Mouse (Mus musculus) heart, embryonic 12.5 days (tissue): Measurements from ENCODE around the gene Ppp2r5c. TPM values are rescaled to one million over a fixed set of nuclear protein-coding genes. Genes with fewer than 3 reads are reported as not detected.

Experiments used
- ATAC-seq: fragments of 200-750 bp; cut with Nextera tagmentation; 2 replicates; pipeline ENCODE4 v1.8.0; 2017; ENCODE audit warnings: moderate TSS enrichment, moderate library complexity; ENCODE audit not compliant: insufficient number of reproducible peaks, low FRiP score
- H3K27ac ChIP-seq: fragments of 300-500 bp; sonication (generic); 2 replicates; pipeline ENCODE4 v1.5.1; 2016; ENCODE audit warnings: mild to moderate bottlenecking, moderate library complexity; ENCODE audit not compliant: poor library complexity, severe bottlenecking
- H3K27me3 ChIP-seq: fragments of 300-500 bp; sonication (generic); replicated peaks from 2 replicates; pipeline ENCODE4 v1.6.1; 2016; ENCODE audit warnings: mild to moderate bottlenecking, moderate library complexity
- H3K36me3 ChIP-seq: fragments of 300-500 bp; sonication (generic); 2 replicates; pipeline ENCODE4 v1.6.1; 2016; ENCODE audit warnings: mild to moderate bottlenecking, moderate library complexity
- H3K4me1 ChIP-seq: fragments of 300-500 bp; sonication (generic); replicated peaks from 2 replicates; pipeline ENCODE4 v1.6.1; 2016; ENCODE audit warnings: mild to moderate bottlenecking
- H3K4me2 ChIP-seq: fragments of 300-500 bp; sonication (generic); 2 replicates; pipeline ENCODE4 v1.6.1; 2016; ENCODE audit warnings: mild to moderate bottlenecking, moderate library complexity
- H3K4me3 ChIP-seq: fragments of 300-500 bp; sonication (generic); 2 replicates; pipeline ENCODE4 v1.5.1; 2016; ENCODE audit warnings: mild to moderate bottlenecking
- H3K9ac ChIP-seq: fragments of 300-500 bp; sonication (generic); 2 replicates; pipeline ENCODE4 v1.6.1; 2016; ENCODE audit warnings: mild to moderate bottlenecking, moderate library complexity
- H3K9me3 ChIP-seq: fragments of 300-500 bp; sonication (generic); replicated peaks from 2 replicates; pipeline ENCODE4 v1.6.1; 2016; ENCODE audit warnings: mild to moderate bottlenecking, moderate library complexity
- WGBS: fragments of 180-500 bp; shearing (Covaris S2); methylation state at CpG from one replicate; pipeline ENCODE4 v1.1.7; 2016; 5-methylcytosine and 5-hydroxymethylcytosine counted together
- polyA plus RNA-seq: library from polyadenylated mRNA; unstranded; fragments of >200 nt; fragmentation: Nextera tagmentation; extraction: Ambion mirVana; gene quantifications from 2 replicates; pipeline ENCODE4 v1.2.1, GENCODE M21; 2016

Ppp2r5c gene
- polyA plus RNA-seq, 1 experiment from 2014 or later: 142 TPM

GRCm38 (mm10) chr12:110563383-110563782 is 116.5 kb downstream of the Ppp2r5c start:
- Histone ChIP-seq H3K27ac (no peak overlapping the region), H3K9me3 (no peaks in the 10 kb centered on the region), H3K9ac (no peak overlapping the region), H3K36me3 (peaks cover 97% of the 10 kb centered on the region), H3K27me3 (no peaks in the 10 kb centered on the region), H3K4me3 (no peak overlapping the region), H3K4me2 (no peak overlapping the region), H3K4me1 (no peaks in the 10 kb centered on the region)
- WGBS: 70% methylated on average over 11 of the region's 11 CpGs
- no peak for ATAC-seq

DNA sequence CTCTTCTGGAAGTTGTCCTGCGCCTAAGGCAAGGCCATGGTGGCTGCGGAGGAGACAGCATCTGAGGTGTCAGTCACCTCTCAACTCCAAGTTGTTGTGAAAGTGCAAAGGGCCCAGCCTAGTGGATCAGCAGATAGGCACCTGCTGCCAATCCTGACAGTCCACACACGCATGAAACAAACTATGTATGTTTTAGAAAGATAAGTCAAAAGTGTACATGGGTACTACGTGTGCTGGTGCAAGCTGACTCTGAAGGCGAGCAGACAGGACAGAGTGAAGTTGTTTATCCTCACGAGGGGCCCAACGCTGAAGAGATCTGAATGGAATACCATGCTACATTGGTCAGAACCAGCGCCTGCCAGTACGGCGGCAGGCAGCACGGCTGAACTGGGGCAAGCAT is 117.9 kb downstream of the Ppp2r5c start:
- no peak overlapping the region for H3K27ac ChIP-seq
- H3K27me3 ChIP-seq: no peaks in the 10 kb centered on the region
- H3K9ac ChIP-seq: no peak overlapping the region
- 90% methylated on average over 11 of the region's 11 CpGs for WGBS
- ATAC-seq: no peak
- H3K4me3 ChIP-seq: no peak overlapping the region
- no peaks in the 10 kb centered on the region for H3K4me1 ChIP-seq
- H3K9me3 ChIP-seq: no peaks in the 10 kb centered on the region
- peaks cover 93% of the 10 kb centered on the region for H3K36me3 ChIP-seq
- H3K4me2 ChIP-seq: no peak overlapping the region

GRCm38 (mm10) chr12:110566366-110566765 is 119.4 kb downstream of the Ppp2r5c start:
- no peaks in the 10 kb centered on the region for H3K4me1 ChIP-seq
- H3K4me2 ChIP-seq: no peak overlapping the region
- WGBS: 92% methylated on average over 9 of the region's 9 CpGs
- ATAC-seq: no peak
- peaks cover 92% of the 10 kb centered on the region for H3K36me3 ChIP-seq
- H3K4me3 ChIP-seq: no peak overlapping the region
- H3K9me3 ChIP-seq: no peaks in the 10 kb centered on the region
- H3K9ac ChIP-seq: no peak overlapping the region
- no peaks in the 10 kb centered on the region for H3K27me3 ChIP-seq
- H3K27ac ChIP-seq: no peak overlapping the region

- no peak for ATAC-seq
- Histone ChIP-seq H3K4me3 (no peak overlapping the region), H3K9ac (no peak overlapping the region), H3K4me2 (no peak overlapping the region), H3K9me3 (no peaks in the 10 kb centered on the region), H3K27ac (no peak overlapping the region), H3K27me3 (no peaks in the 10 kb centered on the region), H3K36me3 (peaks cover 93% of the 10 kb centered on the region), H3K4me1 (no peaks in the 10 kb centered on the region)
- WGBS: 93% methylated on average over 10 of the region's 10 CpGs
Measured at GRCm38 (mm10) chr12:110571050-110571449, 124.1 kb downstream of the Ppp2r5c start.

DNA sequence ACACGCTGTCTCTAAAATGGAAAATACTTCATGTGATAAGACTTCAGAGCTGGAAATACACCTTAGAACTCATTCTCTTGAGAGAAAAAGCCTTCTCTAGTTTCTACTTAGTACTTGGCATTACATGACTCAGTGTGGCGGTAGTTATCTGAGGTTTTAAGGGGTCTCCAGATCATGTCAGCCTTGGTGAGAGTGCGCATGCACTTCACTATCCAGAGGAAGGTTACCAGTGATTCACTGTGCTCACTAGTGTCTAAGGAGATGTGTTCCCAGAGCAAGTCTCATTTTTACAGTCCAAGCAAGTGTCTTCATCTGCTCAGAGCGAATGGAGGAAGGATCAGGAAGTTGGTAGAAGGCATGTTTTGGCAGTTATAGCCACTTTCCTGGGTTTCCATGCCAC is 125.4 kb downstream of the Ppp2r5c start:
- no peak overlapping the region for H3K9ac ChIP-seq
- 92% methylated on average over 4 of the region's 4 CpGs for WGBS
- H3K4me3 ChIP-seq: no peak overlapping the region
- H3K9me3 ChIP-seq: no peaks in the 10 kb centered on the region
- H3K4me1 ChIP-seq: no peaks in the 10 kb centered on the region
- no peak overlapping the region for H3K4me2 ChIP-seq
- H3K27me3 ChIP-seq: no peaks in the 10 kb centered on the region
- H3K36me3 ChIP-seq: peaks cover 83% of the 10 kb centered on the region
- ATAC-seq: no peak
- H3K27ac ChIP-seq: no peak overlapping the region

DNA sequence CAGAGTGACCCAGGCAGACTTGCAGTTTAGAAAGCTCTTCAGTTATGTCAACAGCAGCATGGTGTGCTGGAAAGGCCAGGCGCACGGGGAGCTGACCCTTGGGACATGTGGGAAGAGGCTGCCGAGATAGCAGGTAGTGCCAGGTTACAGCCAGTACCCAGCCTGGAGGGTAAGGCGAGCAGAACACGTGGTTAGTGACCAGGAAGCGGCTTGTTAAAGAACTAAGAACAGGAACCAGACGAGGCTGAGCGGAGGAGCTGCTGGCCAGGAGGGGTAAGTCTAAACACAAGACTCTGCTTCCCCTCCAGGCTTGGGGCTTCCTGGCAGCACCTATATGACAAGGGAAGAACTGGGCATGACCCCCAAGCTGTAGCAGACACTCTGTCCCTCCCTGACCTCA is 126.7 kb downstream of the Ppp2r5c start:
- no peak for ATAC-seq
- H3K36me3 ChIP-seq: peaks cover 83% of the 10 kb centered on the region
- no peak overlapping the region for H3K4me2 ChIP-seq

DNA sequence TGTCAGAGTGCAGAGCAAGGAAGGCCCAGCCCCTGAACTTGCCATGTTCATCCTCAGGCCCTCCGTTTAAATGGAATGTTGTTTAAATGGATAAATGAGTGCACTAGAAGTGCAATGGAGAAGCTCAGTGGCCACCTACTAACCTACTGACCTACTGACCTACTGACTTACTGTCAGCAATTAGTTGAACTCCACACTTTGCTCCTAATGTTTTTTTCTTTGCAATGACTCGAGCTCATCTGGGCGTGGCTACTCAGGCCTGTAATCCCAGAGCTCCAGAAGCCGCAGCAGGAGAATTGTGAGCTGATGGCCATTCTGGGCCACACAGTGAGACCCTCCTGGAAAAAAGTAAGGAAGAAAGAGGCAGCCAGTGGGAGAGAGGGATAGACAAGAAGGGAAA is 129.0 kb downstream of the Ppp2r5c start:
- Histone ChIP-seq H3K4me2 (no peak overlapping the region), H3K4me1 (no peaks in the 10 kb centered on the region), H3K9ac (no peak overlapping the region), H3K36me3 (peaks cover 83% of the 10 kb centered on the region), H3K27me3 (no peaks in the 10 kb centered on the region), H3K9me3 (no peaks in the 10 kb centered on the region), H3K27ac (no peak overlapping the region), H3K4me3 (no peak overlapping the region)
- 79% methylated on average over 4 of the region's 4 CpGs for WGBS
- no peak for ATAC-seq

More for the DNA sequence above, 126.7 kb downstream of the Ppp2r5c start:
- no peak overlapping the region for H3K4me3 ChIP-seq
- H3K9ac ChIP-seq: no peak overlapping the region
- 78% methylated on average over 8 of the region's 8 CpGs for WGBS
- H3K9me3 ChIP-seq: no peaks in the 10 kb centered on the region
- no peaks in the 10 kb centered on the region for H3K27me3 ChIP-seq
- no peak overlapping the region for H3K27ac ChIP-seq
- no peaks in the 10 kb centered on the region for H3K4me1 ChIP-seq

GRCm38 (mm10) chr12:110578333-110578732 is 131.4 kb downstream of the Ppp2r5c start:
- H3K27ac ChIP-seq: no peak overlapping the region
- peaks cover 67% of the 10 kb centered on the region for H3K36me3 ChIP-seq
- H3K4me1 ChIP-seq: no peaks in the 10 kb centered on the region
- H3K9ac ChIP-seq: no peak overlapping the region
- H3K4me3 ChIP-seq: no peak overlapping the region
- 83% methylated on average over 9 of the region's 9 CpGs for WGBS
- no peak for ATAC-seq
- no peaks in the 10 kb centered on the region for H3K9me3 ChIP-seq
- no peak overlapping the region for H3K4me2 ChIP-seq
- no peaks in the 10 kb centered on the region for H3K27me3 ChIP-seq

DNA sequence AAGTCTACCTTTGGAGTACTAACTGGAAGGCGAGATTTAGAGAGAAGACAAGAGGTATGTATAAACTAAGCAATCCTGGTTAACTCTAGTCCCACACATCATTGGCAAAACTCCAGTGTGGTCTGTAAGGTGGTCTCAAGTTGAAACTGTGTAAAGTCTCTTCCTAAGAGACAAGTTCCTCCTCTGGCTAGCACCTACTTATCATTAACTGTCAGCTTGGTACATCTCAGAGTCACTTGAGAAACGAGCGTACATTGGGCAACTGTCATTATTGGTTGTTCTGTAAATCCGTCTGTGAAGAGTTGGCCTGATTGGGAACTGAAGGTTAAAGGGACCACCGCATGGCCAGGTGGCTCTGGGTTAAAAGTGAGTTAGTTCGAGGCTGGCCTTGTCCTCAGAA is 141.7 kb downstream of the Ppp2r5c start:
- Histone ChIP-seq H3K27ac (no peak overlapping the region), H3K4me2 (no peak overlapping the region), H3K4me3 (no peak overlapping the region), H3K36me3 (no peaks in the 10 kb centered on the region), H3K4me1 (peaks cover 12% of the 10 kb centered on the region), H3K27me3 (no peaks in the 10 kb centered on the region), H3K9ac (no peak overlapping the region), H3K9me3 (no peaks in the 10 kb centered on the region)
- ATAC-seq: no peak
- WGBS: 67% methylated on average over 6 of the region's 6 CpGs

- no peaks in the 10 kb centered on the region for H3K36me3 ChIP-seq
- peaks cover 12% of the 10 kb centered on the region for H3K4me1 ChIP-seq
- H3K4me2 ChIP-seq: peak overlapping the region; percentile 93
- WGBS: 1% methylated on average over 15 of the region's 15 CpGs
- H3K27ac ChIP-seq: peak overlapping the region; percentile 93
- peak overlapping the region; percentile 81 for H3K9ac ChIP-seq
- no peaks in the 10 kb centered on the region for H3K9me3 ChIP-seq
- peak; percentile 21 for ATAC-seq
- no peaks in the 10 kb centered on the region for H3K27me3 ChIP-seq
- peak overlapping the region; percentile 80 for H3K4me3 ChIP-seq
Measured at GRCm38 (mm10) chr12:110590804-110591259, 143.9 kb downstream of the Ppp2r5c start.

DNA sequence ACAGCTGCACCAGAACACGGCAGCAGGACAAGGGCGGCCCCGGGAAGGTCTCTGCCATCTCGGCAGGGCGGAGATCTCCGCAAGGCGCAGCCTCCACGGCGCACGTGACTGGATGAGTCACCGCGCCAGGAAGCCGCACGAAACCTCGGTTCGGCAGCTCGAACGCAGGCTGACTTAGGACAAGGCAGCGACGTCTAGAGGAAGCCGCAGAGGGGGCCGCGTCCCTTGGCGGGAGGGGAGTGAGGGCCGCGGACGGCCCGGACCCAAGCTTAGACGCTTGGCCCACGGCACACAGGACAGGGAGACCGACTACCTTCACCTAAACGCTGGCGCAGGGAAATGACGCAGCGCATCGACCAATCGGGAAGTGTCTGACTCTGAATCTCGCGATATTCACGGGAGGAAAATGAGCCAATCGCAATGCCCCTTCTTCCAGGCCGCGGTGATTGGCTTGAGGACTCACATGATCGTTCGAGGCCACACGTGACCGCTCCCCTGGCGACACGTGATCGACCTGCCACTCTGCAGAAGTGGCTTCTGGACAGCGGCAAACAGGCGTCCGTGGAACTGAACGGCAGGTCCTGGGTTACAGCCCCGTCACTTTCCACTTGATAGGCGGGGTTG is 144.5 kb downstream of the Ppp2r5c start:
- H3K4me2 ChIP-seq: peak overlapping the region; percentile 93
- no peaks in the 10 kb centered on the region for H3K36me3 ChIP-seq
- no peaks in the 10 kb centered on the region for H3K9me3 ChIP-seq
- peaks cover 12% of the 10 kb centered on the region for H3K4me1 ChIP-seq
- peak; percentile 98 for ATAC-seq
- under 1% methylated on average over 56 of the region's 56 CpGs for WGBS
- H3K27ac ChIP-seq: peak overlapping the region; percentile 93
- H3K27me3 ChIP-seq: no peaks in the 10 kb centered on the region
- peak overlapping the region; percentile 80 for H3K4me3 ChIP-seq
- H3K9ac ChIP-seq: peak overlapping the region; percentile 83

DNA sequence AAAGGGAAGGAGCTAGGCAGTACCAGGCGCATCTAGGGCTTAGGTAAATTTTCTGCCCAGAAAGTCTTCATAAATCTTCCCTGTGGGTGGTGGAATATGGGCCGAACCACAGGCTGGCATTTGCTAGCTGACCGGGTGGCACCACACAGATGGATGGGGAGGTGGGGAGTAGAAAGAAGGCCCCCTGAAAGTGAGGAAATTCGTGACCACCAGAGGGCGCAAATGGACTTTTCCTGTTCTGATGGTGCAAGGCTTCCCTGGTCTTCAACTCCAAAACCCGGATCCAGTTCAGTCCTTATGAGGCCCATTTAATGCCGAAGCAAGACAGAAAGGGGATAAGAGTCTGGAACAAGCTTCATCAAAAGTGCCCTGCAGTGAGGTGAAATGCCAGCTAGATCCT is 151.6 kb downstream of the Ppp2r5c start:
- no peak for ATAC-seq
- Histone ChIP-seq H3K9me3 (no peaks in the 10 kb centered on the region), H3K4me2 (no peak overlapping the region), H3K4me1 (peaks cover 15% of the 10 kb centered on the region), H3K9ac (no peak overlapping the region), H3K4me3 (no peak overlapping the region), H3K27me3 (peaks cover 9% of the 10 kb centered on the region), H3K36me3 (no peaks in the 10 kb centered on the region), H3K27ac (no peak overlapping the region)
- 9% methylated on average over 7 of the region's 7 CpGs for WGBS
